Mouse (Mus musculus) kidney, postnatal 36 days (tissue): ENCODE measurements around the gene Dbr1.
"Not testable (repeated sequence)": the region's sequence is repeated elsewhere in the genome, so short reads cannot be mapped to it uniquely, and the experiment has no call there.

Experiments used
- DNase-seq, 2 experiments: peaks; one replicate each; pipeline ENCODE4 v3.0.0; 2021 to 2022; ENCODE audit warnings: mixed read lengths in 2 of 2

Dbr1 gene

GRCm38 (mm10) chr9:99575677-99576480 lies at the start of gene Dbr1:
Dbr1 (plus strand) TSS chr9:99575799.
- DNase-seq, result peak; percentile 96 to 97

- no peak for DNase-seq
These were observed 43.7 kb upstream of the Dbr1 start for GRCm38 (mm10) chr9:99531865-99532264.

- no peak for DNase-seq
These were observed 29.3 kb upstream of the Dbr1 start for GRCm38 (mm10) chr9:99546259-99546658.

GRCm38 (mm10) chr9:99552068-99552467 lies 23.5 kb upstream of the Dbr1 start:
- no peak for DNase-seq

GRCm38 (mm10) chr9:99553049-99553448 lies 22.6 kb upstream of the Dbr1 start:
- DNase-seq, result no peak

GRCm38 (mm10) chr9:99554052-99554451 lies 21.5 kb upstream of the Dbr1 start:
- no peak for DNase-seq

- DNase-seq, result no peak
These were observed 20.3 kb upstream of the Dbr1 start for GRCm38 (mm10) chr9:99555253-99555652.

- DNase-seq, result no peak
These were observed 17.9 kb upstream of the Dbr1 start for GRCm38 (mm10) chr9:99557580-99558300.

GRCm38 (mm10) chr9:99558824-99559556 lies 16.6 kb upstream of the Dbr1 start:
- DNase-seq, result no peak

GRCm38 (mm10) chr9:99559557-99559904 lies 16.1 kb upstream of the Dbr1 start:
- no peak for DNase-seq

- peak; percentile 4 to 10 for DNase-seq
These were observed 15.2 kb upstream of the Dbr1 start for GRCm38 (mm10) chr9:99560389-99560788.

GRCm38 (mm10) chr9:99563714-99564113 lies 11.9 kb upstream of the Dbr1 start:
- DNase-seq, result peak; percentile 79 to 88

- DNase-seq, result peak in 1 of 2 experiments; percentile 28
These were observed 7.6 kb upstream of the Dbr1 start for GRCm38 (mm10) chr9:99568023-99568346.

- peak; percentile 93 to 96 for DNase-seq
These were observed 7.1 kb upstream of the Dbr1 start, which contains the start of gene Armc8 for GRCm38 (mm10) chr9:99568347-99569070. Armc8 (minus strand) TSS chr9:99568899.

GRCm38 (mm10) chr9:99569071-99569397 lies 6.6 kb upstream of the Dbr1 start:
- no peak for DNase-seq

- DNase-seq, result peak; percentile 51 to 64
These were observed 5.1 kb downstream of the Dbr1 start for GRCm38 (mm10) chr9:99580655-99581054.

GRCm38 (mm10) chr9:99587505-99588202 lies 12.1 kb downstream of the Dbr1 start:
- peak; percentile 43 to 79 for DNase-seq

- no peak for DNase-seq
These were observed 15.5 kb downstream of the Dbr1 start for GRCm38 (mm10) chr9:99591144-99591543.

- not testable (repeated sequence) for DNase-seq
These were observed 23.5 kb downstream of the Dbr1 start for GRCm38 (mm10) chr9:99599127-99599526.

- DNase-seq, result no peak
These were observed 28.0 kb downstream of the Dbr1 start for GRCm38 (mm10) chr9:99603566-99603965.

GRCm38 (mm10) chr9:99612202-99612601 lies 36.6 kb downstream of the Dbr1 start, which contains the start of gene A4gnt:
A4gnt (plus strand) TSS chr9:99612502.
- DNase-seq, result peak in 1 of 2 experiments; percentile 21

- no peak for DNase-seq
These were observed 44.1 kb downstream of the Dbr1 start for GRCm38 (mm10) chr9:99619688-99620087.
